Mouse (Mus musculus) hindbrain, embryonic 12.5 days (tissue): ENCODE measurements at regions not wholly inside any gene's neighbourhood (a gene's known extent, or its start where the extent isn't known, plus 50 kb on each side); places are given as distances from the start of the nearest gene placed in this dataset.

Source experiments
- ATAC-seq: fragments of 200-750 bp; cut with Nextera tagmentation; 2 replicates; pipeline ENCODE4 v1.8.0; 2017; ENCODE audit warnings: moderate TSS enrichment; ENCODE audit not compliant: low FRiP score
- H3K27ac ChIP-seq: fragments of 300-500 bp; sonication (generic); 2 replicates; pipeline ENCODE4 v1.5.1; 2016; ENCODE audit warnings: mild to moderate bottlenecking
- H3K27me3 ChIP-seq: fragments of 300-500 bp; sonication (generic); 2 replicates; pipeline ENCODE4 v1.6.1; 2016; ENCODE audit warnings: mild to moderate bottlenecking
- H3K36me3 ChIP-seq: fragments of 300-500 bp; sonication (generic); 2 replicates; pipeline ENCODE4 v1.6.1; 2016; ENCODE audit warnings: mild to moderate bottlenecking
- H3K4me1 ChIP-seq: fragments of 300-500 bp; sonication (generic); 2 replicates; pipeline ENCODE4 v1.6.1; 2016
- H3K4me2 ChIP-seq: fragments of 300-500 bp; sonication (generic); replicated peaks from 2 replicates; pipeline ENCODE4 v1.6.1; 2016; ENCODE audit warnings: mild to moderate bottlenecking
- H3K4me3 ChIP-seq: fragments of 300-500 bp; sonication (generic); 2 replicates; pipeline ENCODE4 v1.5.1; 2016; ENCODE audit warnings: mild to moderate bottlenecking
- H3K9ac ChIP-seq: fragments of 300-500 bp; sonication (generic); 2 replicates; pipeline ENCODE4 v1.6.1; 2016; ENCODE audit warnings: mild to moderate bottlenecking, moderate library complexity
- H3K9me3 ChIP-seq: fragments of 300-500 bp; sonication (generic); replicated peaks from 2 replicates; pipeline ENCODE4 v1.6.1; 2016; ENCODE audit warnings: mild to moderate bottlenecking
- WGBS: fragments of 180-500 bp; shearing (Covaris S2); methylation state at CpG from one replicate; pipeline ENCODE4 v1.1.7; 2016; 5-methylcytosine and 5-hydroxymethylcytosine counted together

DNA sequence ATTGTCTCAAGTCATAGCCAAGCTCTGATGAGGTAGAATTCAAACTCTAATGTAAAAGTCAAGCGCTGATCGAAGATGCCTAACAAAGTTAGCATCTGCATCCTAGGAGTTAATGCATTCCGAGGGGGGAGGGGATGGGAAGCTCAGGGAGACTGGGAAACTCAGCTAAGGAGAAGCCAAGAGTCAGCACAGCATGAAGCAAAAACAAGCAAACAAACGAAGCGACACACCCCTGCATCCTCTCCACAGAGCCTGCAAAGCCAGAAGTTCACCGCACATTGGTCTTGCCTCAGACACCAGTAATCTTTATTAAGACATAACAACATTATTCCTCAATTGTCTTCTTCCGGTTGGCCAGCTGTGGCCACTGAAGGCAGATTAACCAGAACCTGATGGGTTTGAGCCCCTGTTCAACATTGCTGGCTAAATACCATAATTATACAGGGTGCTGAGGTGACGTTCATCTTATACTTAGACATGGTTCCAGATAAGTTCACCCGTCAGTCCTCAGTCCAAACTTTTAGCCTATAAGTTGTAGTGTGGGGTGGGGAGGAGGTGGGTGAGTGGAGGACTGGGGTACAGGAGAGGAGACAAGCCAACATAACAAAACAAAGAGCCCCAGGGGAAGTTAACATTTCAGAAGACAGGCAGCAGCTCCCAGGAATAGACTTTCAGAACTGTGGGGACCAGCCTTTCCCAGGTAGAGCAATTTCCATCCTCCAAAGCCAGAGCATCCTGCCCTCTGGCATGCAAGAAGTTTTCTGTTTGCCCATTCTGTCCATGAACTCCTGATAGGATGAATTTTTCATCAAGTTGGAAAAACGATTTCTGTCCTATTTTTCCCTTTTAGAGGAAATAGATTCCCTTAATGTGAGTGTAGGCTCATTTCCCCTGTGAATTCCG, 213.3 kb upstream of the Gm5148 start:
- H3K4me3 ChIP-seq = no peak overlapping the region
- H3K27me3 ChIP-seq = no peaks in the 10 kb centered on the region
- WGBS = 51% methylated on average over 11 of the region's 11 CpGs
- ATAC-seq = no peak
- no peak overlapping the region for H3K9ac ChIP-seq
- no peak overlapping the region for H3K4me2 ChIP-seq
- H3K36me3 ChIP-seq = no peaks in the 10 kb centered on the region
- peaks cover 6% of the 10 kb centered on the region for H3K4me1 ChIP-seq
- H3K27ac ChIP-seq = no peak overlapping the region
- no peaks in the 10 kb centered on the region for H3K9me3 ChIP-seq

DNA sequence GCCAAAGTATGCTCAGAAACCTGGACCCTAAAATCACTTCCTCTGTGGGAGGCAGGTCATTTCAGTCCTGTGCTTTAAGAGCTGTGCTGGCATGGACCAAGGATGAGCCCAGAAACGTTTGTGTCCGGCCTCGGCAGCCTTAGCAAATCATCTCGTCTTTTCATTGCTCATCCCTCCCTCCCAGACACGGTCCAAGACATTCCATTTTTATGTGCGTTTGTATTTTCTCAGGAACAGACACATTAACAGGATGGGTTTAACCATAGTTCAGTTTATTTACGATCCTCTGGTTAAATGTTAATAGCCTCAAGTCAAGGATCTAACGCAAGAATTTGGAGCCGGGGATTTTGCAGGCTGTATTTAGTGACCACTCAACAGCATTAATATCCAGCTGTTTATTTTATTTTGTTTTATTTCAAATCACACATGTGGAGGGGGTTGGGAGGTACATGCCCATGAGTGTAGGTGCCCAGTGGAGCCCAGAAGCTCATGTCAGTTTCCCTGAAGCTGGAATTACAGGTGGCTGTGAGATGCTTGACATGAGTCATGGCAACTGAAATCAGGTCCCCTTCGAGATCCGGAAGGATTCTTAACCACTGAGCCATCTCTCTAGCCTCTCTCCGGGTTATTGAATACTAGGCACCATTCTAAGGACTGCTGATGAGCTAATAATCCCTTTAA, 212.1 kb upstream of the Gm5148 start:
- Histone ChIP-seq H3K27ac (no peak overlapping the region), H3K27me3 (no peaks in the 10 kb centered on the region), H3K36me3 (no peaks in the 10 kb centered on the region), H3K9me3 (no peaks in the 10 kb centered on the region), H3K9ac (no peak overlapping the region), H3K4me3 (no peak overlapping the region), H3K4me1 (peaks cover 6% of the 10 kb centered on the region), H3K4me2 (no peak overlapping the region)
- ATAC-seq = no peak
- 80% methylated on average over 12 of the region's 12 CpGs for WGBS

DNA sequence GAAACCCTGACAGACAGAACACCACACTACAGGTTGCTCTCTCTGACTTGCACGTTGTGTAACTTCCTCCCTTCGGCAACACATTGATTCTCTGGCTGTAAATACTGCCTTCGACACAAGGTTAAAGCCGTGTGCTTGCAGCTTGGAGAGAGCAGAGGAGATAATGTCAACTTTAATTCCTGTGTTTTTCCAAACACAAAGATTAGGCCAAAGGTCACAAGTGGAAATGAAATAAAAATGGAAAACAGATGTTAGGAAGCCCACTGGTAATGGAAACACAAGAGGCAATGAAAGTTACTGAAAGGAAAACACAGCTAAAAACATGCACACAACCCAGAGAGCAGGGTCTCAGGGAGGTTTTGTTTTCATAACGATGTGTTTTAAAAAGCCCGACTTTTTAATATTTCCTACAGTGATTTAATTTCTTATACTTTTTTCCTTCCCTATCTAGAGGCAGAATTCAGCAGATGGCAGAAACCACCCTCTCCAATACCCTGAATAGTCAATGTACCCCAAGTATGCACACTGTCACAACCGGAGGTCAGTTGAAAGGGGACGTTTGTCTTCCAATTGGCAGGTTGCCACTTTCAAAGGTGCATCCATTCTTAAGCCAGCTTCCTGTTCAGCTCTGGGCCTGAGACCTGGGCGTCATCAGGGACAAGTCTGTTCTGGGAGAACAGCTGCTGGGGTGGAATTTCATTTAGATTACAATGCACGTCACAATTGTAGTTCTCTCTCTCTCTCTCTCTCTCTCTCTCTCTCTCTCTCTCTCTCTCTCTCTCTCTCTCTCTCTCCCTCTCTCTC, 210.8 kb upstream of the Gm5148 start:
- 43% methylated on average over 10 of the region's 10 CpGs for WGBS
- Histone ChIP-seq H3K4me1 (peaks cover 6% of the 10 kb centered on the region), H3K9me3 (no peaks in the 10 kb centered on the region), H3K4me2 (no peak overlapping the region), H3K9ac (no peak overlapping the region), H3K36me3 (no peaks in the 10 kb centered on the region), H3K4me3 (no peak overlapping the region), H3K27me3 (no peaks in the 10 kb centered on the region), H3K27ac (no peak overlapping the region)
- ATAC-seq = no peak

DNA sequence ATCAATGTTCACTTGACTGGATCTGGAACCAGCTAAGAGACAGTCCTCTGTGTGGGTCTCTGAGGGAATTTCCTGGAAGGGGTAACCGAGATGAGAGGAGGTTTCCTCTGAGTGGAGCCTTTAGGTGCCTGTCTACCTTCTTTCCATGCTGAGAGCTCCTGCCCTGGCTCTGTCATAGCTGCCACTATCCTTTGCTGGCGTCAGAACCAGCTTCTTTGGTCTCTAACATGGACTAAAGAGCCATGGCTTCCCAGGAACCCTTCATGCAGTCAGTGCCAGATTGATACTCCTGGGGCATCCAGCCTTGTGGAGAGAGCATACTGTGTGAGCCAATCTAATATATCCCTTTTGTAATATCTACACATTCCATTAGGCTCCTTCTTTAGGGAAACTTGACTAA, 209.9 kb upstream of the Gm5148 start:
- Histone ChIP-seq H3K27me3 (no peaks in the 10 kb centered on the region), H3K36me3 (no peaks in the 10 kb centered on the region), H3K4me3 (no peak overlapping the region), H3K9me3 (no peaks in the 10 kb centered on the region), H3K4me1 (peaks cover 6% of the 10 kb centered on the region), H3K9ac (no peak overlapping the region), H3K27ac (no peak overlapping the region), H3K4me2 (no peak overlapping the region)
- WGBS = 84% methylated on average over 2 of the region's 2 CpGs
- no peak for ATAC-seq

DNA sequence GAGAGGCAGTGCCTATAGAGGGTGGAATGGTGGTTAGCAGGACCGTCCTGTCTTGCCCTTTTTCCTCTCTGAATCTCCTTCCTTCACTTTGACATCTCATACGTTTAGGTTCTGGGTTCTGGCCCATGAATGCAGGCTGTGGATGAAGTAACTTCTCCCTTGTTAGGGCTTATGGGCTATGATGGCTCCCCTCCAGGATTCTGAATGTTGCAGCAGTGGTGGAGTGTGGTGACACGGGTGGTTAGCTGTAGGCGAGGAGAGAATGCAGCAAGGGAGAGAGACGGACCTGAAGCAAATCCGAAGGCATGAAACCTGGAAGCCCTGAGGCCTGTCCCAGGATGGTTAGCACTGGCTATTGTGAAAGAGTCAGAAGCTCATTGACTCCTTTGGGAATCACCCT, 204.4 kb upstream of the Gm5148 start:
- Histone ChIP-seq H3K9me3 (peaks cover 6% of the 10 kb centered on the region; the same call in 1 of the 2 replicates), H3K4me1 (no peaks in the 10 kb centered on the region), H3K4me3 (no peak overlapping the region), H3K9ac (no peak overlapping the region), H3K36me3 (no peaks in the 10 kb centered on the region), H3K27ac (no peak overlapping the region), H3K4me2 (no peak overlapping the region), H3K27me3 (no peaks in the 10 kb centered on the region; the same call in 1 of the 2 replicates)
- ATAC-seq = no peak
- WGBS = 75% methylated on average over 6 of the region's 6 CpGs

DNA sequence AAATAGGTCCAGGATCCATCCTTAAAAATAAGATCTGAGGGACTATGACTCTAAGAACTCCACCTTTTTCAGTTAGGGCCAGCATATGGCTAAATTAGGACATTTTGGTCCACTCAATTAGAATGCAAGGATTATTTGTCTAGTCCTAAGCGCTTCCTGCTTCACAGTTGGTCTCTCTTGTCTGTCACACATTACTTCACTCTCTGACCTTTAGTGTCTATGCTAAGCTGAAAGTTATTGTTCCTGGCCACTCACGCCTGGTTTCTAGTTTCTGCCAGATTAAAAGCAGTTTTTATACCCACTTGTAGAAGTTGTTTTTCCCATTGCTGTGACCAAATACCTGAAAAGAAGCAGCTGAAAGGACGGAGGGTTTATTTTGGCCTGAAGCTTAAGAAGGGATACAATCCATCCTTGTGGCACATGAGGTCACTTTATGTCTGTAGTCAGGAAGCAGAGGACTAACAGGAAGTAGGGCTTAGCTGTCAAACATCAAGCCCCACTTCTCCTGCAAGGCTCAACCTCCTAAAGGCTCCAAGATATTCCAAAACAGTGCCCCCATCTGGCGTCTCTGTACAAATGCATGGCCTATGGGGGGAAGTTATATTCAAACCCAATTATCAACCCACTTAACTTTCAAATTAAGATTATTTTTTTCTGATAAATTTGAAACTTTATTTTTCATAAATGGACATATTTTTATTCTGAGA, 195.3 kb upstream of the Gm5148 start:
- Histone ChIP-seq H3K4me2 (no peak overlapping the region), H3K9ac (no peak overlapping the region), H3K4me1 (peaks cover 8% of the 10 kb centered on the region; the same call in 1 of the 2 replicates), H3K27ac (no peak overlapping the region), H3K4me3 (no peak overlapping the region), H3K9me3 (no peaks in the 10 kb centered on the region), H3K36me3 (no peaks in the 10 kb centered on the region), H3K27me3 (peaks cover 33% of the 10 kb centered on the region)
- no peak for ATAC-seq
- WGBS = 54% methylated on average over 4 of the region's 4 CpGs

DNA sequence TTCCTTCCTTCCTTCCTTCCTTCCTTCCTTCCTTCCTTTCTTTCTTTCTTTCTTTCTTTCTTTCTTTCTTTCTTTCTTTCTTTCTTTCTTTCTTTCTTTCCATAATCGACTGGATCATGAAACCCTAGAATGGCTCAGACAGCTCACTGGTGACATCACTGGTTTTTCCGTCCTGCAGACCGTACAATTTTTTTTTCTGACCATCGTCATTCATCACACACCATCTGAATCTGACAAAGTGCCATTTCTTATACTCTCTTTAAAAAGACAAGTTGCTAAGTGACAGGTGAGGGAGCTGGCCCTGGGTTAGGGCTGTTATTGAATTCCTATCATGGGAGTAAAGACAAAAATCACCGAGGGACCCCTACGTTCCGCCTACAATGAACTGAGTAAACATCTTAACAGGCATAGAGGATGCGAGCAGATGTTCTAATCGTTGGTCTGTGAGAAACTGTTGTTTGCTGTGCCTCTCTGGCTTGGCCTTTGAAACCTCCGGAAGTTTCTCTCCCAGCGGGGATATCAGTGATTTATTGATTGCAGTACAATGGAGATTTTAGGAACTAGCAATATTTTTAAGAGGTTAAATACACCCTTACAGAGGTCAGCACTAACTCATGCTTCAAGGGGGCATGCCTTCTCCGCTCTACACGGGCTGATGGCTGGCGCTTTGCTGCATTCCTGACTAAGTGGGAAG, 192.6 kb upstream of the Gm5148 start:
- H3K27me3 ChIP-seq = peaks cover 35% of the 10 kb centered on the region
- WGBS = 10% methylated on average over 14 of the region's 14 CpGs
- no peaks in the 10 kb centered on the region for H3K9me3 ChIP-seq
- H3K4me1 ChIP-seq = peaks cover 8% of the 10 kb centered on the region; the same call in 1 of the 2 replicates
- no peak overlapping the region for H3K9ac ChIP-seq
- no peak overlapping the region for H3K4me3 ChIP-seq
- peak; percentile 32 for ATAC-seq
- H3K4me2 ChIP-seq = peak overlapping the region; percentile 22; the same call in 1 of the 2 replicates
- H3K36me3 ChIP-seq = no peaks in the 10 kb centered on the region
- H3K27ac ChIP-seq = no peak overlapping the region

DNA sequence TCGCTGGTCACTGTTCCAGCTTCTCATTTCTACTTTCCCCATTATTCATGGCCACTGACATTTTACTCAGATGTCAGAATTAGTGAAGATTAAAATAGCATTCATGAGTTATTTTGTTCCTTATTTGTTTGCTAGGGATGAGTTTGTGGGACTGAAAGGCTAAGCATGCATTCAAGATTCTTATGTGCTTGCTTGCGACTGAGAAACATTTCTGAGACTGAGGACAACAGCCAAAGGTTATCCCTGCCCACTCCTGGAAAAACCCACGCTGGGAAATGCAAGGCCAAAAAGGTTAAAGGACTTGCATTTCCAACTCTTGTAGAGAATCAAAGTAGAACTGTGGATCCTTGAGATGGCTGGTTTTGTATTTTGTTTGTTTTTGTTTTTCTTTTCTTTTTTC, 192.0 kb upstream of the Gm5148 start:
- peaks cover 29% of the 10 kb centered on the region for H3K27me3 ChIP-seq
- no peak overlapping the region for H3K27ac ChIP-seq
- WGBS = 61% methylated on average over 3 of the region's 3 CpGs

DNA sequence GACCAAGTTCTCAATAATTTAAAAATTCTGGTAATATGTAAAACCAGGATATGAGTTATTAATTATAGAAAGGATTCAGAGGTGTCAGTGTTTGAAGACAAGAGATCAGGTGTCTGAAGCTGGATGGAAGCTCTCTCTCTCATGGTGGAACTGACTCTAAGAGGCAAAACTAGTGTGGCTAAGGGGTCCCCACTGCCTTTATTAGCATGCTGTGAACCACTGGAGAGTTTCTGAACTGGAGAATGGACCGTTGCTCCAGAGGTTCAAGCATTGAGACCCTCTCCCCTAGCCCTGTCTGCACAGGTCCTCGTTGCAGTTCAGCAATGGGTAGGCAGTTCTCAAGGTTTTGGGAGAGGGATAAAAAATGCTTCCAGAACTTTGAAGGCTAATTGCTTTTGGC, 191.4 kb upstream of the Gm5148 start:
- H3K4me2 ChIP-seq = no peak overlapping the region
- H3K9me3 ChIP-seq = no peaks in the 10 kb centered on the region
- H3K27me3 ChIP-seq = peaks cover 23% of the 10 kb centered on the region
- H3K27ac ChIP-seq = no peak overlapping the region
- H3K4me1 ChIP-seq = peaks cover 8% of the 10 kb centered on the region; the same call in 1 of the 2 replicates
- no peaks in the 10 kb centered on the region for H3K36me3 ChIP-seq
- WGBS = 61% methylated on average over 2 of the region's 2 CpGs
- ATAC-seq = no peak
- no peak overlapping the region for H3K4me3 ChIP-seq
- no peak overlapping the region for H3K9ac ChIP-seq

More for the DNA sequence above, 192.0 kb upstream of the Gm5148 start:
- no peak for ATAC-seq
- Histone ChIP-seq H3K4me3 (no peak overlapping the region), H3K4me1 (peaks cover 8% of the 10 kb centered on the region; the same call in 1 of the 2 replicates), H3K4me2 (no peak overlapping the region), H3K36me3 (no peaks in the 10 kb centered on the region), H3K9me3 (no peaks in the 10 kb centered on the region), H3K9ac (no peak overlapping the region)

DNA sequence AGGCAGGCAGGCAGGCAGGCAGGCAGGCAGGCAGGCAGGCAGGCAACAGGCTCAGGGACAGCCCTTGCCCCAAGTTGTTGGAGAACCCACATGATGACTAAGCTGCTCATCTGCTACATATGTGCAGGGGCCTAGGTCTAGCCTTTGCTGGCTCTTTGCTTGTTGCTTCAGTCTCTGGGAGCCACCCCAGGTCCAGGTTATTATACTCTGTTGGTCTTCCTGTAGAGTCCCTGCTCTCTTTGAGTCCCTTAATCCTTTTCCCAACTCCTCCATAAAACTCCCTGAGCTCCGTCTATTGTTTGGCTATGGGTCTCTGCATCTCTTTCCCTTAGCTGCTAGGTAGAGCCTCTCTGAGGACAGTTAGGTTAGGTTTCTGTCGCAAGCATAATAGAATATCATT, 189.8 kb upstream of the Gm5148 start:
- Histone ChIP-seq H3K4me2 (no peak overlapping the region), H3K27ac (no peak overlapping the region), H3K4me1 (peaks cover 8% of the 10 kb centered on the region; the same call in 1 of the 2 replicates), H3K27me3 (peaks cover 21% of the 10 kb centered on the region), H3K9me3 (0 out of 2 replicates have a peak, but pooled peaks cover 3% of the 10 kb centered on the region), H3K36me3 (no peaks in the 10 kb centered on the region), H3K9ac (no peak overlapping the region), H3K4me3 (no peak overlapping the region)
- 92% methylated on average over 2 of the region's 2 CpGs for WGBS
- ATAC-seq = no peak

DNA sequence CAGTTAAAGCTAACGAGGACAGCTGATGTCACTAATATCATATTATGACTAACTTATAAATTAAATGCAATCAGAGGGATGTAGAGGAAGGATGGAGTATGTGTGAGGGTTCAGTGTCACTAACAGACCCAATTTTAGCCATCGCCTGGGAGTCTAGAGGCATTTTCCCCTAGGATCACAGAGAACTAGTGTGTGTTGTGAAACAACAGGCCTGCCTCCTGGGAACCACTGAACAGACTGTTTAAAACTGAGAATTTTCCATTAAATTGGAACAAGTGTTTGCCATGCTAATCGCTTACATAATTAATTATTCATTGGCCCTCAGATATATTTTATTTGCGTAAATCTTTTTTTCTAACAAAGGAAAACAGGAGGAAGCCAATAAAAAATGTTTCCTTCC, 185.5 kb upstream of the Gm5148 start:
- Histone ChIP-seq H3K9ac (no peak overlapping the region), H3K9me3 (0 out of 2 replicates have a peak, but pooled peaks cover 3% of the 10 kb centered on the region), H3K4me3 (no peak overlapping the region), H3K36me3 (no peaks in the 10 kb centered on the region), H3K27ac (no peak overlapping the region), H3K4me1 (peaks cover 16% of the 10 kb centered on the region), H3K27me3 (peaks cover 13% of the 10 kb centered on the region), H3K4me2 (no peak overlapping the region)
- 94% methylated on average over 4 of the region's 4 CpGs for WGBS
- ATAC-seq = no peak
